Mouse (Mus musculus): ENCODE results near the gene E330009J07Rik.

Gene E330009J07Rik

DNA sequence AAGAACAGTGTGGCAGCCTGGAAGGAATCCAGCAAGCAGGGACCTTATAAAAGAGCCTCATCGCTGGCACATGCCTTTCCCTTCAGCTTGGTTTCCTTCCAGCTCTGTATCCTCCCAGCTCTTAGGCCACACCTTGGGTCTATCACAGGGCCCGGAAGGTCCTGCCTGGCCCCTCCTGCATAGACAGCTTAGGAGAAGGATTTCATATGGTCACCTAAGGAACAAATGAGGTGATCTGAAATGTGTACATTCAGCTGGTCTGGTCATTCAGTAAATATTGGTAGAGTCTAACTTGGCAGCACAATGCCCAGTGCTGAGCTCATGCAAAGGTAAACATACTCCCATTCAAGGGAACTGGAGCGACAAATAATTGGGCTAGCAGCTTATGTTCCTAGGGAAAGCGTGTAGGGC is 6.4 kb downstream of the E330009J07Rik start:
- peak; percentile 86 for DNase-seq

GRCm38 (mm10) chr6:40428696-40429095 is 7.2 kb downstream of the E330009J07Rik start:
- peak; percentile 67 for DNase-seq

DNA sequence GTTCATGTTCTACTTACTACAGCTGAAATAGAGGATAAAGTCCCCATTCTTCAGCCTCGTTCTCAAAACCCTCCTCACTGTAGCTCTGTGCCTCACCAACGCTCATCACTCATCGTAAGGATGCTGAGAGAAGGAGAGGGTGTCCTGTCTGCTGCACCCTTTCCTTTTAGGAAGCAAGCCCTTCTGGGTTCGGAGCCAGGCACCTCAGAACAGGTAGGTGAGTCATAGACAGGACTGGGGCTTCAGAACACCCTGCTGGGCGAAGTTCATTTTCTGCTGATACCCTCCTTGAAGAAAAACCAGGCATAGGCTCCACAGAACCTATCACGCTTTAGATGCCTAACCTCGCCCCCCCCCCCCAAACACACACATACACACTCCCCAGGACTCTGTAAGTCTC is 8.5 kb downstream of the E330009J07Rik start:
- no peak for DNase-seq

GRCm38 (mm10) chr6:40423774-40424173 is 12.2 kb downstream of the E330009J07Rik start:
- peak; percentile 68 for DNase-seq

DNA sequence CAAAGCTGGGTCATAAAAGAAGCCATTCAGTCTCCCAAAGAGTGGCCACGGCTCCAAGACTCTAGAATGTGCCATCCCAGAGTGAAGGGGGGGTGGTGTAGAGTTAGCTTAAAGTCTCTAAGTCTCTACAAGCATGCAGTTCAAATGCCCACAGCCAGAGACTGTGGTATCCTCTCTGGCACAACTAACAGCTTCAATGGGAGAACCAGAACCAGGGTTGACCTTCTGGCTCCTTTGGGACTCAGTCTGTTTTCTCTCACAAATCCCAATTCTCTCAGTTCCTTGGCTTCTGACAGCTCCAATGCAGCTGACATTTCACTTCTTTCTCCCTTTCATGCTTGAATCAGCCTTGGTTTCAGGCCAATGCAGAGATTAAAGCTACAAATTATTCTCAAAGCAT is 12.9 kb downstream of the E330009J07Rik start:
- DNase-seq = no peak

GRCm38 (mm10) chr6:40421099-40421498 is 14.8 kb downstream of the E330009J07Rik start:
- no peak for DNase-seq

DNA sequence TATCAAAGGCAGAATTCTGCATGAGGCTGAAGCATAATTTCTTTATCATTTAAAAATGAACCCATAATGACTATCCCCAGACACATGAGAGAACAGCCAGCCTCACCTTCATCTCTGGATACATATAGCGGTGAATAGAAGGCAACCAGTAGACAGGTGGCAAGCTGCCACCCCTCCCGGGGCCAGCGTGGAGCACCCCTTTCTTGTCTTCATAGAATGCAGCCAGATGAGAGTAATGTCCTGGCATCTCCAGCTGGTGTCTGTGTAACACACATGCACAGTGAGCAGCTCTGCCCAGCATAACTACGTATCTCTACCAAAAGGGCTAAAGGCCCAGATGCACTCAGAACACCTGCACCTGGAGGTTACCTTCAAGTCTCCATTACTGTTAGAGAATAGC is 17.5 kb downstream of the E330009J07Rik start:
- DNase-seq = peak; percentile 52

DNA sequence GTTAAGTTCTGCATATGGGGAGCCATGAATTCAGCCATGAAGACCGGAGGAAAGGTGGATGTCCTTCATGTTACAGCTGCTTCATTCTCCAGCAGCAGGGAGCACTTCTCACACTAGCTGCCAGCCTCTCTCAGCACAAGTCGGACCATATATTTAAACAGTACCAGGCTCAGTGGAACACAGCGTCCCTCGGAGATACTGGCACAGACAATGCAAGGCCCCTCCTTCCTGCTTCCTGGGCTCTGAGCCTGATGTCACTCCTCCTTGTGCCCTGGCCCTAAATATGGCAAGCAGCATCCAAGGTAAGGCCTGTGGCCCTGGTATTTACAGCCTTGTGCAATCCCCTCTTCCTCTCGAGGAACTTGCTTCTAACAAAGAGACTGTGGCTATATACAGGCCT is 20.1 kb downstream of the E330009J07Rik start:
- no peak for DNase-seq

GRCm38 (mm10) chr6:40413565-40413964 is 22.4 kb downstream of the E330009J07Rik start:
- no peak for DNase-seq

DNA sequence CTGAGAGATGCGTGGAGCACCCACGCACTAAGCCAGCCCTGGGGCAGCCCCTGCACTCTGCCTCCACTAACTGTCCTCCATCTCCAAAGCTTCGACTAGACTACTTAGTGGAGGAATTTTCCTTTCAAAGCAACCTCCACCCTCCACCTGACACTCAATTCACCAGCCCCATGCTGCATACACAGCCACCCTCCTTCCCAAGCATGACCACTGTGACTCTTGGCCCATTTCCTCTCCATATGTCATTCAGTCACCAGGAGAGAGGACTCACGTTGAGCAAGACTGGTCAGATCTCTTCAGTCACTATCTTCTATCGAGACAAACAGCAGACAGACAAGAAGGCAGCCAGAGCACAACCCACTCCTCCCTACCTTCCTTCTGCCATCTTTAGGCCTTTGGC is 22.9 kb downstream of the E330009J07Rik start:
- peak; percentile 85 for DNase-seq

GRCm38 (mm10) chr6:40411085-40411484 is 24.9 kb downstream of the E330009J07Rik start:
- DNase-seq = no peak

- DNase-seq = peak; percentile 95
These were observed 32.2 kb downstream of the E330009J07Rik start for GRCm38 (mm10) chr6:40403640-40404285.

DNA sequence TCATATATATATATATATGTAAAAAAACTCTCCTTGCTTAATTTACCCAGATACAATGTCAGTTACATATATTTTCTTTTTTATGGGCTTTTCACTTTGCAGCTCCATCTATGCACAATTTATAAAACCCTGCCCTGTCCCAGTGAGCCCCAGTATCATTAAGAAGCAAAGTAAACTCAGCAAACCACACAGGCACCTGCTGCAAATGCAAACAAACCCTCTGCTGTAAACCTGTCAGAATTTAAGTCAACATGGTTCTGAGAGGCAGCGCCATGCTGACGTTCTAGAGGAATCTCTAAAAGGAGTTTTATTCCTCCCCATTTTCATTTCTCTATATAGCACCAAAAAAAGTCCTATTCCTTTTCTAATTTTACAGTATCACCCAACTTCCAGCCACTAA is 33.9 kb downstream of the E330009J07Rik start:
- no peak for DNase-seq

DNA sequence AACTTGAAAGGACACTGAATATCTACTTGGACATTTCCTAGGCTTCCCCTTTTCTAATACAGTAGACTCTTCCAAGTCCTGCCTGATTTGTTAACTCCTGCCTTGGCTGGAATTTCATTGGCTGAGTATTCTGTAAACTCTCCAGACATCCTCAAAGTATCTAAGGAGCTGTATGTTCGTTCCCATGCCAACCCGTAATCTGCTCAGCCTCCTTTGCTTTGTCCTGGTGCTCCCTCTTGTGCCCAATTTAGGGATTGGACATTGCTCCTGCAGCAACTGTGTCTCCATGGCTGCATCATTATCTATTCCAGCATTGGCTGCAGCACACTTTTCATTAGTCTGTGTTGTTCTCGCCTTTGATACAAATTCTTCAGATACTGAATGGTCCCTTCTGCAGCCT is 42.7 kb downstream of the E330009J07Rik start:
- peak; percentile 83 for DNase-seq

GRCm38 (mm10) chr6:40390975-40391374 is 45.0 kb downstream of the E330009J07Rik start:
- DNase-seq = no peak

- DNase-seq = no peak
These were observed 47.3 kb downstream of the E330009J07Rik start for GRCm38 (mm10) chr6:40388660-40389059.

GRCm38 (mm10) chr6:40385682-40386081 is 50.3 kb downstream of the E330009J07Rik start:
- DNase-seq = no peak

DNA sequence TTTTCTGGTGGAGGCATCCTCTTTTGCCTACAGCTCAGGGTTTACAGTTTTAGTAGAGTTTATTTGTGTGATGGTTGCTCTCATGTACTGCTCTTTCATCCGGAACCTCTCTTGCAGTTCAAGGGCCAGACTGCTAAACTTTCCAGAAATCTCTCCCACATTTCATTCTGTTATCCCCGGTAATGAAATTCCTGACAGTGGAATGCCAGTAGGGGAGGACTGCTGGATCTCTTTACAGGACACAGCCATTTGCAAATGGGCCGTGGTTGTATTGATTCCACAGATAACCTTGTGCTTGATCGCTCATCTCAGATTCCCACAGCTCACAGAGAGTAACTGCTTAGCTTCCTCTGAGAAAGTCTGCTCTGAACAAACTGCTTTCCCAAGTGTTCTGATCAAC is 54.0 kb downstream of the E330009J07Rik start:
- no peak for DNase-seq

DNA sequence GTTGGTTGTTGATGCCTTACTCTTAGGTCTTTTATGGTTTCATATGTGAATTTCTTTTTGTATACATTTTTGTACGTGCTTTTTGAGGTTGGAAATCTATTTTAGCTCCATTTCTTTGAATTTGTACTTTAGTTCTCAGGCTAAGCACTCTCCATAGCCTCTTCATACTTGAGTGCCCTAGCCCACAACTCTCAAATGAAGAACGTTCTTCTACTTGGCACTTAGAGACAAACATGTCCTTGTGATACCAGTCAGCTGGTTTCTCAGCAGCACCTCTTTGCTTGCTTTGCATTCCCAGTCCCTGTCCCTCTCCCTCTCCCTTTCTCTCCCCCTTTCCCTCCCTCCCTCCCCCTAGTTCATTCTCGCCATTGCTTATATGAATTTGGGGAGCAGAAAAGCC is 55.8 kb downstream of the E330009J07Rik start:
- DNase-seq = no peak

- no peak for DNase-seq
These were observed 64.9 kb downstream of the E330009J07Rik start for GRCm38 (mm10) chr6:40371031-40371430.

- no peak for DNase-seq
These were observed 82.6 kb downstream of the E330009J07Rik start for GRCm38 (mm10) chr6:40353360-40353759.
